Mouse (Mus musculus): ENCODE data around the gene Ak3. TPM values are rescaled to one million over a fixed set of nuclear protein-coding genes. Genes with fewer than 3 reads are reported as not detected.

The Ak3 gene
- polyA plus RNA-seq, 1 experiment from 2014 or later: 80.8 TPM

DNA sequence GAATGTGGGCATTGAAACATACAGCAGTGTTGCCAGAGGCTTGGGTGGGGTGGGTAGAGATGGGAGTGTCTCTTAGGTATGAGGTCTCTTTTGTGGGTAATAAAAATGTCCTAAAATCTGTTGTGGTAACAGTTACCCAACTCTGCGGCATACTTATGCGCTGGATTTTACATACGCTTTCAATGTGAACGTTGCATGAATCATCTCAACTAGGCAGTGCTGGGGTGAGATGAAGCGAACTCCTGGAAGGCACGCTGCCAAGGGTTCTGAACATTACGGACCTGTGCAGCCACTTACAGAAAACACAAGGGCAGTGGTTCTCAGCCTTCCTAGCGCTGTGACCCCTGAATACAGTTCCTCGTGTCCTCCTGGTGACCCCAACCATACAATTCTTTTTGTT is 5.1 kb downstream of the Ak3 start:
- ATAC-seq (ENCODE audit: insufficient number of reproducible peaks, low FRiP score): no peak
- Histone ChIP-seq H3K27ac (ENCODE audit: poor library complexity, severe bottlenecking) (no peak overlapping the region), H3K9me3 (replicated peaks) (peaks cover 3% of the 10 kb centered on the region; the same call in 1 of the 2 replicates), H3K4me3 (no peak overlapping the region), H3K36me3 (peaks cover 7% of the 10 kb centered on the region), H3K27me3 (replicated peaks) (no peaks in the 10 kb centered on the region), H3K4me2 (no peak overlapping the region), H3K9ac (no peak overlapping the region), H3K4me1 (replicated peaks) (peaks cover 26% of the 10 kb centered on the region)
- 90% methylated on average over 9 of the region's 9 CpGs for WGBS

DNA sequence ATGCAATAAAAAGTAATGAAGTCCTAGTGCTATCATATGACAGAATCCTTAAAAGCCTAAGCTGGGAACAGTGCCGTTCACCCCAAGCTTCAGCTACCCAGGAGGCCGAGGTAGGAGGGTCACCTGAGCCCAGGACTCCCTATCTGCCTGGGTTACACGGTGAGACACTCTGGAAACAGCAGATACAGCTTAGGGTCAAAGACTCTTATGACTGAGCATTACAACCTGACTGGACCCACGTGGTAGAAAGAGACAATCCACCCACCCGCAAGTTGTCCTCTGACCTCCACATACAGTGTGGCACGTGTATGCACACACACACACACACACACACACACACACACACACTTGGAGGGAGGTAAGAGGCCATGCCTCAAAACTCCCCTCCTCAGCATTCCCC is 5.6 kb downstream of the Ak3 start:
- Histone ChIP-seq H3K9me3 (replicated peaks) (peaks cover 3% of the 10 kb centered on the region; the same call in 1 of the 2 replicates), H3K4me1 (replicated peaks) (peaks cover 26% of the 10 kb centered on the region), H3K27ac (ENCODE audit: poor library complexity, severe bottlenecking) (no peak overlapping the region), H3K4me2 (no peak overlapping the region), H3K36me3 (peaks cover 11% of the 10 kb centered on the region), H3K4me3 (no peak overlapping the region), H3K9ac (no peak overlapping the region), H3K27me3 (replicated peaks) (no peaks in the 10 kb centered on the region)
- ATAC-seq (ENCODE audit: insufficient number of reproducible peaks, low FRiP score): no peak
- WGBS: 78% methylated on average over 6 of the region's 6 CpGs

DNA sequence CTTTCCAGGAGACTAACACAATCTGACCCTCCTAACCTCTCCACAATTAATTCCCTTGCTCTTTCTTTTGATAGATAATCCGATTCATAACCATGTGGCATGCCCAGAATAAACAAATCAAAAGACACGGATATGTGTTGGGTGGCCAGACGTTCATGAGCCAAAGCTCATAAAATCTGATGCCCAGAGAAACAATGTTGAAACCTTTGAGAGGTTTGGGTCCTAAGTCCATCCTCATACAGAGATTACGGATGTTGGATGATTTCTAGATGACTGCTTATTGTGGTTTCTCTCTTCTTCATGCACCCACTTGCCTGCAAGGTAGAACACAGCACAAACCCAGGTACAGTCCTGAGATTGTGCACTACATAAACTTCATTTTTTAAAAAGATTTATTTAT is 7.6 kb downstream of the Ak3 start:
- Histone ChIP-seq H3K4me2 (no peak overlapping the region), H3K9me3 (replicated peaks) (peaks cover 3% of the 10 kb centered on the region; the same call in 1 of the 2 replicates), H3K27ac (ENCODE audit: poor library complexity, severe bottlenecking) (no peak overlapping the region), H3K4me3 (no peak overlapping the region), H3K27me3 (replicated peaks) (no peaks in the 10 kb centered on the region), H3K36me3 (peaks cover 27% of the 10 kb centered on the region), H3K9ac (no peak overlapping the region), H3K4me1 (replicated peaks) (peaks cover 17% of the 10 kb centered on the region)
- no peak for ATAC-seq (ENCODE audit: insufficient number of reproducible peaks, low FRiP score)
- WGBS: 90% methylated on average over 4 of the region's 4 CpGs

DNA sequence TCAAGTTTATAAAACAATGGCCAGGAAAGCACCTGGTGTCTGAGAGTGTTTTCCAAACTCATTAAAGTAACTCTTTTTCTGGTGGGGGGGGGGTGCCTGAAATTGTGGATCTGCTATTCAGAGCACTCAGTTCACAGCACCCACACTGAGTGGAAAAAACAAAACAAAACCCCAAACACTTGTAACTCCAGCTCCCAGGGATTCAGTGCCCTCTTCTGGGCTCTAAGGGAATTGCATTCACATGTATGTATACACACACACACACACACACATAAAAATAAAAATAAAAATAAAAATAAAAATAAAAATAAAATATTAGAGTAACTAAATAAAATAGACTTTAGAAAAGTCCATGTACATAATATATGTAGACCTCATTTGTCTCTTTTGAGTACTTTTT is 8.4 kb downstream of the Ak3 start:
- H3K9me3 ChIP-seq (replicated peaks): peaks cover 3% of the 10 kb centered on the region; the same call in 1 of the 2 replicates
- no peak overlapping the region for H3K4me2 ChIP-seq
- no peaks in the 10 kb centered on the region for H3K27me3 ChIP-seq (replicated peaks)
- H3K9ac ChIP-seq: no peak overlapping the region
- H3K36me3 ChIP-seq: peaks cover 36% of the 10 kb centered on the region
- peaks cover 11% of the 10 kb centered on the region for H3K4me1 ChIP-seq (replicated peaks)
- ATAC-seq (ENCODE audit: insufficient number of reproducible peaks, low FRiP score): no peak
- no peak overlapping the region for H3K4me3 ChIP-seq
- no peak overlapping the region for H3K27ac ChIP-seq (ENCODE audit: poor library complexity, severe bottlenecking)

DNA sequence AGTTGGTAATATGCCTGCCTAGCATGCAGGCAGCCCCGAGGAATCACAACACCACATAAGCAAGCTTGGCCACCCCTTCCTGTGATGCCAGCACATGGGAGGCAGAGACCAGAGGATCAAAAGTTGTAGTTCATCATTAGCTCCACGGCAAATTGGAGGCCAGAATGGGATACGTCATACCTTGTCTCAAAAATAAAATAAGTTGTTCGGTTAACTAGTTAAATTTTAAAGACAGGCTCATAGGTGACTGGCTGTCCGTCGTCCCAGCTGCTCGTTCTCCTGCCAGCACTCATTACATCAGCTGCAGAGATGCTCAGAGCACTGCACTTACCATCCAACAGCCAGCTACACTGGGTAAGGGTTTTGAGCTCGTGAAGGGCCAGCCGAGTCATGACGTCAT is 10.2 kb downstream of the Ak3 start:
- peaks cover 3% of the 10 kb centered on the region; the same call in 1 of the 2 replicates for H3K9me3 ChIP-seq (replicated peaks)
- no peak overlapping the region for H3K4me3 ChIP-seq
- peaks cover 51% of the 10 kb centered on the region for H3K36me3 ChIP-seq
- H3K9ac ChIP-seq: no peak overlapping the region
- no peak for ATAC-seq (ENCODE audit: insufficient number of reproducible peaks, low FRiP score)
- H3K27me3 ChIP-seq (replicated peaks): no peaks in the 10 kb centered on the region
- H3K27ac ChIP-seq (ENCODE audit: poor library complexity, severe bottlenecking): no peak overlapping the region
- H3K4me2 ChIP-seq: no peak overlapping the region
- 88% methylated on average over 10 of the region's 10 CpGs for WGBS
- peaks cover 8% of the 10 kb centered on the region; the same call in 1 of the 2 replicates for H3K4me1 ChIP-seq (replicated peaks)

DNA sequence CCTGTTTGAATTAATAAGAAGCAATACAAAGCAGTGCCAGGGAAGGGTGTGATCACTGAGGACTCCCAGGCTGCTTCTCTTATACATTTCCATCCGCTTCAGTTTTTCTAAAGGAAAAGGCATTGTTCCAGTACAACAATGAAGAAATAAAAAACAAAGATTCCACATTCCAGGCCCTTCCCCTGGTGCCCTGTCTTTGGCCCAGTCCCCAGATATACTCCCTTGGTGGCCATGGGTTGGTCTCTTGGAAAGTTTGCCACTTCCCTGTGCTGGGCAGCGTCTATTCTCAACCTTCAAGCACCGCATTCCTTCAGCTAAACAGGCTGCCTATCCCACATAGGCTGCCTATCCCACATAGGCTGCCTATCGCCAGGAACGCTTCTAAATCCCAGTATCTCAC is 10.7 kb downstream of the Ak3 start:
- H3K9ac ChIP-seq: no peak overlapping the region
- H3K36me3 ChIP-seq: peaks cover 56% of the 10 kb centered on the region
- H3K4me1 ChIP-seq (replicated peaks): peaks cover 4% of the 10 kb centered on the region; the same call in 1 of the 2 replicates
- H3K4me3 ChIP-seq: no peak overlapping the region
- H3K27ac ChIP-seq (ENCODE audit: poor library complexity, severe bottlenecking): no peak overlapping the region
- WGBS: 85% methylated on average over 5 of the region's 5 CpGs
- no peak overlapping the region for H3K4me2 ChIP-seq
- no peaks in the 10 kb centered on the region for H3K27me3 ChIP-seq (replicated peaks)
- peaks cover 3% of the 10 kb centered on the region; the same call in 1 of the 2 replicates for H3K9me3 ChIP-seq (replicated peaks)
- ATAC-seq (ENCODE audit: insufficient number of reproducible peaks, low FRiP score): no peak

DNA sequence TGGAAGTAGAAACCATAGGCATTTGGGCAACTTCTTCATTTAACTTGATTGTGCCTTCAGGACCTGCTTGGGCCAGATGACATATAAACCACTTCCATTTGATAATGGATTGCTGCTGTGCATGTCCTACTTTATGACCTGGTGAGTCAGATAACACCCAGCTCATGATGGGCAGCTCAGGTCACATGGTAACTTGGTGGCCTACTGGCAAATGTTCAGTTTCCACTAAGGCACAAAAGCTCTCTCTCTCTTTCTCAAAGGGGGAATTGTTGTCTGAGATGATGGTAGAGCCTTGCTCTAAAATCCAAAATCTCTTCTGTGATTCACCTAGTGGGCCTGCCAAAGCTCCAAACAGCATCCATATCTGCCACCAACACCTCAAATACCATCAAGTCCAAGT is 15.1 kb downstream of the Ak3 start:
- ATAC-seq (ENCODE audit: insufficient number of reproducible peaks, low FRiP score): no peak
- Histone ChIP-seq H3K27ac (ENCODE audit: poor library complexity, severe bottlenecking) (no peak overlapping the region), H3K36me3 (peaks cover 63% of the 10 kb centered on the region), H3K4me3 (no peak overlapping the region), H3K9ac (no peak overlapping the region), H3K4me1 (replicated peaks) (no peaks in the 10 kb centered on the region), H3K27me3 (replicated peaks) (no peaks in the 10 kb centered on the region), H3K9me3 (replicated peaks) (no peaks in the 10 kb centered on the region), H3K4me2 (no peak overlapping the region)

DNA sequence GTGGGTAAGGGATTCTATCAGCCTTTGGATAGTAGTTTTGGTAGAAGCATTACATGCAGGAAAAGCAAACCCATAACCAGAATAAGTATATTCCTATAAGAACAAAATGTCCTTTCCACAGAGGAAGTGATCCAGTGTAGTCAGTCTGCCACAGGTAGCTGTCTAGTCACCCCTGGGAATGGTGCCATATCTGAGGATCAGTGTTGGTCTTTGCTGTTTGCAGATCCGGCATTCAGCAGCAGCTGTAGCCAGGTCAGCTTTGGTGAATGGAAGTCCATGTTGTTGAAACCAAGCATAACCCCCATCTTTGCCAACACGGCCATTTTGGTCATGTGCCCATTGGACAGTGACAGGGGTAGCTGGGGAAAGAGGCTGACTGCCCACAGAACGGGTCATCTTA is 16.0 kb downstream of the Ak3 start:
- no peaks in the 10 kb centered on the region for H3K27me3 ChIP-seq (replicated peaks)
- H3K36me3 ChIP-seq: peaks cover 63% of the 10 kb centered on the region
- H3K9me3 ChIP-seq (replicated peaks): no peaks in the 10 kb centered on the region
- no peaks in the 10 kb centered on the region for H3K4me1 ChIP-seq (replicated peaks)
- H3K4me2 ChIP-seq: no peak overlapping the region
- H3K4me3 ChIP-seq: no peak overlapping the region
- no peak for ATAC-seq (ENCODE audit: insufficient number of reproducible peaks, low FRiP score)
- 85% methylated on average over 3 of the region's 3 CpGs for WGBS
- H3K27ac ChIP-seq (ENCODE audit: poor library complexity, severe bottlenecking): no peak overlapping the region
- no peak overlapping the region for H3K9ac ChIP-seq

DNA sequence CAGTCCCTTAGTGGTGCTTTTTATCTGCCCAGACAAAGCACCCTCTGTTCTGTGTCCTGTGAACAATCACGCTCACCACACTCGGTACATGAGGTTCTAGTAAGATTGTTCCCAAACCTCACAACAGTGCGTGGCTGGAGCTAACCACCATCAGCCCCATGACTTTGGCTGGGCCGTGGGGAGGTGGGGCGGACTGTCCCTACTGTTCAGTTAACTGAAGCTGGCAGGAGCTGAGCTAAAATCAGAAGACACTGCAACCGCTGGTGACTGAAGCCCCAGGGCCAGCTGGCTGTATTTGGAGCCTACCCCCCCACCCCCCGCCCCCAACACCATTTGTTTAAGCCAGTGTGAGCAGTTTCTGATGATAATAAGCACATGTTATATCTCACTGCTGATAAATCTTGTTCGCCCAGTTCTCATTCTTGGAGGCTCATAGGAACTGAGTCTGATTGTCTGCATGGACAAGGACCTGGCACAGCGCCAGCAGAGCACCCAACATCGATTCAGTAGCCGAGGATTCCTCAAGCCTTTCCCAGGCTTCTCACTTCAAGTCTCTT is 23.3 kb downstream of the Ak3 start:
- peak overlapping the region; percentile 44; the same call in 1 of the 2 replicates for H3K27ac ChIP-seq (ENCODE audit: poor library complexity, severe bottlenecking)
- H3K4me3 ChIP-seq: no peak overlapping the region
- ATAC-seq (ENCODE audit: insufficient number of reproducible peaks, low FRiP score): no peak
- peaks cover 14% of the 10 kb centered on the region for H3K4me1 ChIP-seq (replicated peaks)
- H3K27me3 ChIP-seq (replicated peaks): no peaks in the 10 kb centered on the region
- no peak overlapping the region for H3K4me2 ChIP-seq
- H3K36me3 ChIP-seq: peaks cover 69% of the 10 kb centered on the region
- 53% methylated on average over 11 of the region's 11 CpGs for WGBS
- no peak overlapping the region for H3K9ac ChIP-seq
- no peaks in the 10 kb centered on the region for H3K9me3 ChIP-seq (replicated peaks)

DNA sequence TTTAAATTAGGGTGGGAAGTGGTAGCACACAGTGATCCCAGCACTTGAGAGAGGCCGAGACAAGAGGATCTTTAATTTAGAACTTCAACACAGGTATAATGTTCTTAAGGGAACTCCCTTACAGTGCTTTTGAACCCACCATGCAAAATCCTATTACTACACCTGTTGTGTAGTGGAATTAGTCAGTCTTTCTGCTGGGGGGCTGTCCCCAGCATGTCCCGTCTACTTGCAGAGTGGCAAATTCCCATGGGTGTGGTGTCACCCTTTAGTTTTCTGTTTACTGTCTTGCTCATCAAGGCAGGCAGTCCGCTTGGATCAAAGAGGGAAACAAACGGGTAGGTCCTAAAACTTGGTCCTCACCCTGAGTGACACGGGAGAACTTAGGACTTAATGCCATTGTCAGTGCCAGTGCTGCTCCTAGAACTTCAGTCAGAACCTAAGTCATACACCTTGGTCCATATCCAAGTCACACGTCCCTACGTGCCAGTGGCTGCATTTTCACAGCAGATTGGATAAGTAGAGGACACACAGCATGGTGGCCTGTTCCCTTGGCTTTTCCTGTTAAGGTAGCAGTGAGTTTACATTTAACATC is 25.9 kb downstream of the Ak3 start:
- WGBS: 93% methylated on average over 7 of the region's 7 CpGs
- Histone ChIP-seq H3K9ac (no peak overlapping the region), H3K4me1 (replicated peaks) (peaks cover 16% of the 10 kb centered on the region), H3K4me3 (no peak overlapping the region), H3K36me3 (peaks cover 77% of the 10 kb centered on the region), H3K4me2 (no peak overlapping the region), H3K27me3 (replicated peaks) (no peaks in the 10 kb centered on the region), H3K9me3 (replicated peaks) (no peaks in the 10 kb centered on the region), H3K27ac (ENCODE audit: poor library complexity, severe bottlenecking) (no peak overlapping the region)
- ATAC-seq (ENCODE audit: insufficient number of reproducible peaks, low FRiP score): no peak

DNA sequence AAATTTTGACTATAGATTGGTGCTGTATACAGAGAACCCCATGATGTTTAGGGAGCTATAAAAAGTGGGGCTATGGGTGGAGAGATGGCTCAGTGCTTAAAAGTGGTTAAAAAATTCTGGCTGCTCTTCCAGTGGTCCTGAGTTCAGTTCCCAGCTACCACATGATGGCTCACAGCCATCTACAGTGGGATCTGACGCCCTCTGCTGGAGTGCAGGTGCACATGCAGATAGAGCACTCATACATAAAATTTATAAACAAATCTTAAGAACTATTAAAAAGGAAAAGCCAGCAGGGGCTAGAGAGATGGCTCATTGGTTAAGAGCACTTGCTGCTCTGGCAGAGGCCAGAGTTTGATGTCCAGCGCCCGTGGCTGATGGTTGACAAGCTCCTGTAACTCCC is 28.1 kb downstream of the Ak3 start:
- H3K9ac ChIP-seq: no peak overlapping the region
- H3K4me3 ChIP-seq: no peak overlapping the region
- no peak overlapping the region for H3K4me2 ChIP-seq
- H3K27me3 ChIP-seq (replicated peaks): no peaks in the 10 kb centered on the region
- H3K36me3 ChIP-seq: peaks cover 69% of the 10 kb centered on the region
- no peak for ATAC-seq (ENCODE audit: insufficient number of reproducible peaks, low FRiP score)
- no peak overlapping the region for H3K27ac ChIP-seq (ENCODE audit: poor library complexity, severe bottlenecking)
- WGBS: 90% methylated on average over 3 of the region's 3 CpGs
- no peaks in the 10 kb centered on the region for H3K9me3 ChIP-seq (replicated peaks)
- H3K4me1 ChIP-seq (replicated peaks): peaks cover 15% of the 10 kb centered on the region

DNA sequence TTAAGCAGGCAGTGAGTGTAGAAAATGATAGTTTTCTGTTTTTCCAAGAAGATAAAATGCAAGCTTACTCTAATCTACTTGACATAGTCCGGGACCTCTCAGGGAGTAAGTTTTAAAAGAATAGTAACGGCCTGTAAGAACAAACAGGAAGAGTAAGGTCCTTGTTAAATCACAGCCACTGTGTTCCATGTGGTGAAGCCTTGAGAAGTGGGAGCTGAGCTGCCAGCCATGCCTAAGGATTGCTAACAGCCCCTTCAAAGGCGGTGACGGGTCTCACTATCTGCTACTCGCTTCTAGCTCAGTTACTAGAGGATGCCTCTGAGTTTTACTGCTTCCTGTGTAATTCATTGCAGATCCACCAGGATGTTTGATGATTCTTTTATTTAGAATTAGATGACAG is 31.0 kb downstream of the Ak3 start:
- Histone ChIP-seq H3K27me3 (replicated peaks) (no peaks in the 10 kb centered on the region), H3K4me3 (no peak overlapping the region), H3K9ac (no peak overlapping the region), H3K4me2 (no peak overlapping the region), H3K36me3 (peaks cover 67% of the 10 kb centered on the region), H3K4me1 (replicated peaks) (peaks cover 2% of the 10 kb centered on the region; the same call in 1 of the 2 replicates), H3K9me3 (replicated peaks) (no peaks in the 10 kb centered on the region), H3K27ac (ENCODE audit: poor library complexity, severe bottlenecking) (peak overlapping the region; percentile 27; the same call in 1 of the 2 replicates)
- ATAC-seq (ENCODE audit: insufficient number of reproducible peaks, low FRiP score): no peak
- WGBS: 46% methylated on average over 5 of the region's 5 CpGs

All from heart, embryonic 12.5 days (tissue).